Mouse (Mus musculus) embryonic facial prominence, embryonic 11.5 days (tissue): ENCODE measurements at regions not wholly inside any gene's neighbourhood (a gene's known extent, or its start where the extent isn't known, plus 50 kb on each side); places are given as distances from the start of the nearest gene placed in this dataset.

Source experiments
- ATAC-seq: fragments of 200-750 bp; cut with Nextera tagmentation; replicated peaks from 2 replicates; pipeline ENCODE4 v1.8.0; 2017; ENCODE audit warnings: low read depth; ENCODE audit not compliant: insufficient number of reproducible peaks, low FRiP score, low TSS enrichment
- DNase-seq: peaks from one replicate; pipeline ENCODE4 v3.0.0-alpha.2; 2015; ENCODE audit warnings: low spot score
- H3K27ac ChIP-seq: fragments of 300-500 bp; sonication (generic); replicated peaks from 2 replicates; pipeline ENCODE4 v1.5.1; 2014; ENCODE audit warnings: mild to moderate bottlenecking, low read depth, low read length, control low read depth
- H3K27me3 ChIP-seq: fragments of 300-500 bp; sonication (generic); 2 replicates; pipeline ENCODE4 v1.6.1; 2014; ENCODE audit warnings: mild to moderate bottlenecking, low read length, moderate library complexity, mixed read lengths; ENCODE audit not compliant: control insufficient read depth, insufficient read depth
- H3K36me3 ChIP-seq: fragments of 300-500 bp; sonication (generic); replicated peaks from 2 replicates; pipeline ENCODE4 v1.6.1; 2014; ENCODE audit warnings: low read depth, mild to moderate bottlenecking, low read length, moderate library complexity, mixed read lengths; ENCODE audit not compliant: control insufficient read depth, insufficient read depth
- H3K4me1 ChIP-seq: fragments of 300-500 bp; sonication (generic); 2 replicates; pipeline ENCODE4 v1.6.1; 2014; ENCODE audit warnings: low read length, mixed read lengths; ENCODE audit not compliant: control insufficient read depth, insufficient read depth
- H3K4me2 ChIP-seq: fragments of 300-500 bp; sonication (generic); 2 replicates; pipeline ENCODE4 v1.6.1; 2014; ENCODE audit warnings: low read depth, mild to moderate bottlenecking, control low read depth, low read length, moderate library complexity
- H3K4me3 ChIP-seq: fragments of 300-500 bp; sonication (generic); 2 replicates; pipeline ENCODE4 v1.5.1; 2014; ENCODE audit warnings: low read depth, low read length, control low read depth
- H3K9ac ChIP-seq: fragments of 300-500 bp; sonication (generic); replicated peaks from 2 replicates; pipeline ENCODE4 v1.6.1; 2014; ENCODE audit warnings: mild to moderate bottlenecking, control low read depth, low read length
- H3K9me3 ChIP-seq: fragments of 300-500 bp; sonication (generic); replicated peaks from 2 replicates; pipeline ENCODE4 v1.6.1; 2016; ENCODE audit warnings: mild to moderate bottlenecking, low read length, inconsistent platforms, mixed read lengths; ENCODE audit not compliant: control insufficient read depth
- WGBS: fragments of 180-500 bp; shearing (Covaris S2); extraction: QIAGEN DNeasy Blood & Tissue Kit; methylation state at CpG from one replicate; pipeline ENCODE4 v1.1.7; 2014; 5-methylcytosine and 5-hydroxymethylcytosine counted together

- no peaks in the 10 kb centered on the region for H3K27me3 ChIP-seq
- ATAC-seq: no peak
- no peak overlapping the region for H3K4me3 ChIP-seq
- no peak overlapping the region for H3K27ac ChIP-seq
- H3K9ac ChIP-seq: no peak overlapping the region
- H3K4me1 ChIP-seq: no peaks in the 10 kb centered on the region
- DNase-seq: no peak
- H3K4me2 ChIP-seq: no peak overlapping the region
- WGBS: 88% methylated on average over 21 of the region's 21 CpGs
- no peaks in the 10 kb centered on the region for H3K9me3 ChIP-seq
- no peaks in the 10 kb centered on the region for H3K36me3 ChIP-seq
Measured at GRCm38 (mm10) chr3:52601011-52601745, 333.0 kb downstream of the Foxo1 start.

- Histone ChIP-seq H3K36me3 (no peaks in the 10 kb centered on the region), H3K9me3 (no peaks in the 10 kb centered on the region), H3K27me3 (no peaks in the 10 kb centered on the region), H3K4me3 (no peak overlapping the region), H3K9ac (no peak overlapping the region), H3K4me2 (no peak overlapping the region), H3K4me1 (no peaks in the 10 kb centered on the region), H3K27ac (no peak overlapping the region)
- 80% methylated on average over 13 of the region's 13 CpGs for WGBS
- ATAC-seq (no peak), DNase-seq (no peak)
Measured at GRCm38 (mm10) chr3:52600581-52600980, 332.4 kb downstream of the Foxo1 start.

GRCm38 (mm10) chr3:52600146-52600545, 332.0 kb downstream of the Foxo1 start:
- no peak overlapping the region for H3K27ac ChIP-seq
- no peak overlapping the region for H3K9ac ChIP-seq
- H3K4me1 ChIP-seq: no peaks in the 10 kb centered on the region
- H3K4me2 ChIP-seq: no peak overlapping the region
- H3K4me3 ChIP-seq: no peak overlapping the region
- DNase-seq: no peak
- 91% methylated on average over 4 of the region's 4 CpGs for WGBS
- H3K27me3 ChIP-seq: no peaks in the 10 kb centered on the region
- H3K36me3 ChIP-seq: no peaks in the 10 kb centered on the region
- H3K9me3 ChIP-seq: no peaks in the 10 kb centered on the region
- no peak for ATAC-seq

- no peak overlapping the region for H3K9ac ChIP-seq
- no peaks in the 10 kb centered on the region for H3K27me3 ChIP-seq
- no peak overlapping the region for H3K27ac ChIP-seq
- DNase-seq (no peak), ATAC-seq (no peak)
- 82% methylated on average over 4 of the region's 4 CpGs for WGBS
- H3K4me3 ChIP-seq: no peak overlapping the region
- H3K4me1 ChIP-seq: no peaks in the 10 kb centered on the region
- no peaks in the 10 kb centered on the region for H3K36me3 ChIP-seq
- H3K9me3 ChIP-seq: no peaks in the 10 kb centered on the region
- H3K4me2 ChIP-seq: no peak overlapping the region
Measured at GRCm38 (mm10) chr3:52586418-52586817, 318.3 kb downstream of the Foxo1 start.

- ATAC-seq (no peak), DNase-seq (no peak)
- H3K4me2 ChIP-seq: no peak overlapping the region
- no peaks in the 10 kb centered on the region for H3K4me1 ChIP-seq
- no peaks in the 10 kb centered on the region for H3K36me3 ChIP-seq
- no peak overlapping the region for H3K9ac ChIP-seq
- H3K27me3 ChIP-seq: no peaks in the 10 kb centered on the region
- H3K4me3 ChIP-seq: no peak overlapping the region
- WGBS: 77% methylated on average over 3 of the region's 3 CpGs
- no peaks in the 10 kb centered on the region for H3K9me3 ChIP-seq
- H3K27ac ChIP-seq: no peak overlapping the region
Measured at GRCm38 (mm10) chr3:52579917-52580316, 311.8 kb downstream of the Foxo1 start.

- no peaks in the 10 kb centered on the region for H3K9me3 ChIP-seq
- H3K27ac ChIP-seq: no peak overlapping the region
- H3K4me2 ChIP-seq: no peak overlapping the region
- WGBS: 91% methylated on average over 3 of the region's 3 CpGs
- no peaks in the 10 kb centered on the region for H3K27me3 ChIP-seq
- DNase-seq: no peak
- H3K36me3 ChIP-seq: no peaks in the 10 kb centered on the region
- ATAC-seq: no peak
- H3K9ac ChIP-seq: no peak overlapping the region
- no peak overlapping the region for H3K4me3 ChIP-seq
- H3K4me1 ChIP-seq: no peaks in the 10 kb centered on the region
Measured at GRCm38 (mm10) chr3:52579096-52579495, 311.0 kb downstream of the Foxo1 start.

GRCm38 (mm10) chr3:52576703-52577244, 308.6 kb downstream of the Foxo1 start:
- H3K36me3 ChIP-seq: no peaks in the 10 kb centered on the region
- H3K4me3 ChIP-seq: no peak overlapping the region
- DNase-seq: no peak
- H3K27me3 ChIP-seq: no peaks in the 10 kb centered on the region
- no peak for ATAC-seq
- WGBS: 78% methylated on average over 6 of the region's 6 CpGs
- H3K4me1 ChIP-seq: no peaks in the 10 kb centered on the region
- no peaks in the 10 kb centered on the region for H3K9me3 ChIP-seq
- no peak overlapping the region for H3K9ac ChIP-seq
- H3K27ac ChIP-seq: no peak overlapping the region
- H3K4me2 ChIP-seq: no peak overlapping the region

GRCm38 (mm10) chr3:52575237-52575798, 307.2 kb downstream of the Foxo1 start:
- H3K9ac ChIP-seq: no peak overlapping the region
- no peak for DNase-seq
- 84% methylated on average over 8 of the region's 8 CpGs for WGBS

More at GRCm38 (mm10) chr3:52575237-52575798, 307.2 kb downstream of the Foxo1 start:
- Histone ChIP-seq H3K9me3 (no peaks in the 10 kb centered on the region), H3K27me3 (no peaks in the 10 kb centered on the region), H3K36me3 (no peaks in the 10 kb centered on the region), H3K4me3 (no peak overlapping the region), H3K4me1 (no peaks in the 10 kb centered on the region), H3K27ac (no peak overlapping the region), H3K4me2 (no peak overlapping the region)
- ATAC-seq: no peak
